Mouse (Mus musculus): ENCODE data around the gene Pef1. TPM values are rescaled to one million over a fixed set of nuclear protein-coding genes. Genes with fewer than 3 reads are reported as not detected.

Gene Pef1
- polyA plus RNA-seq, 1 experiment from 2014 or later: 68.1 TPM

DNA sequence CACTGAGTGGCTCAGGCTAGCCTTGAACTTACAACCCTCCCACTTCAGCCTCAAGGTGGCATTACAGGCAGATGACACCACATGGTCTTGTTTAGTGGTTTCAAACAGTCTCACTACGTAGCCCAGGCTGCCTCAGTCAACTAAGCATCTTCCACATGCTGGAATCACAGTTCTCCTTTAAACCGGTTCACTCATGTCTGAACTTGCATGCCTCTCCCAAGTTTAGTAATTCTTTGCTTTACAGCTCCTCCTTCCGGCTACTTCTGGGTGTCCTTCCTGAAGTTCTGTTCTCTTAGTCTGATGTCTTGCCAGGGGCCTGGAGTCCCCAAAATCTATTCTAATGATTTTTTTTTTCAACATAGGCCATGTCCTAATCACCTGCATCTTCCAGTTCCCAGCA is 51.9 kb downstream of the Pef1 start:
- Histone ChIP-seq H3K9me3 (no peaks in the 10 kb centered on the region), H3K27me3 (peaks cover 4% of the 10 kb centered on the region), H3K4me3 (no peak overlapping the region), H3K27ac (replicated peaks) (no peak overlapping the region), H3K4me1 (no peaks in the 10 kb centered on the region), H3K9ac (replicated peaks) (no peak overlapping the region), H3K36me3 (no peaks in the 10 kb centered on the region), H3K4me2 (replicated peaks) (no peak overlapping the region)
- no peak for ATAC-seq (replicated peaks)
- 82% methylated on average over 3 of the region's 3 CpGs for whole genome bisulfite sequencing

DNA sequence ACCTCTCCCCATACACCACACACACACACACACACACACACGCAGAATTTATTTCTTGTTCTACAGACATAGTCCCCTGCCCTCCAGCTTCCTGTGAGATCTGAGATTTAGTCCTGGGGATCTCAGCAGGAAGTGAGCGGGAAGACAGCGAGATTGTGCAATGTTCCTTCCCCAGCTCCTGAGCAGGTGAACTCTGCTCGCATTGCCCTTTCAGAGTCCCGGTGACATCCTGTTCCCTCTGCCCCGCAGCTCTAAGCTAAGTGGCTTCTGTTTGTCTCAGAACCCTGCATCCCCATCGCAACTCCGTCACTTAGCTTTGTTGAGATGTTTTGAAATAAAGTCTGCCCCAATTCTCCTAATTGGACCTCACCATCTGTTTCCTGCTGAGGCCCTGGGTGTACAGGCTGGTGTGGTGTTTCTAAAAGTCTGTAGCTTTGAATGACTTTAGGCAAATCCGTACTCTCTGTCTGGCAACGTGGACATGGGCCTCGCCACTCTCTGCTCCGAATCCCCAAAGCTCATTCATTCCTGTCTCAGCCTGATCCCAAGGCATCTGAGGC is 54.5 kb downstream of the Pef1 start:
- Histone ChIP-seq H3K9ac (replicated peaks) (no peak overlapping the region), H3K4me2 (replicated peaks) (no peak overlapping the region), H3K9me3 (no peaks in the 10 kb centered on the region), H3K4me1 (no peaks in the 10 kb centered on the region), H3K27ac (replicated peaks) (no peak overlapping the region), H3K4me3 (no peak overlapping the region), H3K27me3 (peaks cover 4% of the 10 kb centered on the region), H3K36me3 (no peaks in the 10 kb centered on the region)
- 75% methylated on average over 12 of the region's 12 CpGs for WGBS
- no peak for ATAC-seq (replicated peaks)

DNA sequence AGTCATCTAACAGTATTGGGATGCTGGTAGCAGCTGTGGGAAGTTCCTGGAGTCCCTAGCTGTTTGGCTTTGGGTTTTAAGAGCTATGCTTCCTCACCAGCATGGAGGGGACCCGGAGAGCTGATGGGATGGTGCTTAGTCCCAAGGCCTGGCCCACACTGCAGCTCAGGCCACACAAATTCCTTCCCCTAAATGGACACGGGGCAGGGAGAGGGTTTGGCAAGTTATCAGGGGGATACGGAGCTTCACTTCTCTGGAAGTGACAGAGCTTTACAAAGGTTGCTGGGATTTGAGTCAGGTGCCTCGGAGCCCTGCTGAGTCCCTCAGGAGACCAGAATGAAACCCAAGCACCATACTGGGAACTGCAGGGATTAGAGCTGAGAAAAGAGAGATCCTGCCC is 59.0 kb downstream of the Pef1 start:
- peaks cover 23% of the 10 kb centered on the region for H3K27me3 ChIP-seq
- no peak for ATAC-seq (replicated peaks)
- H3K4me3 ChIP-seq: no peak overlapping the region
- H3K27ac ChIP-seq (replicated peaks): no peak overlapping the region
- WGBS: 10% methylated on average over 4 of the region's 4 CpGs
- H3K4me1 ChIP-seq: peaks cover 5% of the 10 kb centered on the region
- H3K9me3 ChIP-seq: no peaks in the 10 kb centered on the region
- no peak overlapping the region for H3K4me2 ChIP-seq (replicated peaks)
- no peak overlapping the region for H3K9ac ChIP-seq (replicated peaks)
- H3K36me3 ChIP-seq: no peaks in the 10 kb centered on the region

DNA sequence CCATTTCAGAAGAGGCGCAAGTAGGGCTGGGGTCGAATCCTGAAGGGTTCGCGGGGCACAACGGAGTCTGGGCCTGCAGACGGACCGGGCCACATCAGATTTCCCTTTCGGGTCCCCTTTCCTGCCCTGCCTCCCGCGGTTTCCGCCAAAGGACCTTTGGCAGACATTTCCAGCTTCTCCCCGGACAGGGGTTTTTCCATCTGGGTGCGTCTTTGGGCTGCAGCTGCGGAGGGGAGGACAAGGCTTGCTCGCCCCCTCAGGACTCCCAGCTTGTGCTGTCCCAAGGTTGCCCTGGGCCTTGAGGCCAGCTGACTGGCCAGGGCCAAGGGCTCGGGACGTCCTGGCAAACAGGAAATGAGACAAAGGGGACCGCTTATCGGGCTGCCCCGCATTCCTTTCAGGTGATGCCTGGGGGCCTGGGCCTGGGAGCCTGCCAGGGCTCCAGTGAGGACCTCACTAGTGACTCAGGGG is 61.1 kb downstream of the Pef1 start:
- Histone ChIP-seq H3K9me3 (no peaks in the 10 kb centered on the region), H3K36me3 (no peaks in the 10 kb centered on the region), H3K4me2 (replicated peaks) (peak overlapping the region; percentile 9; the same call in 1 of the 2 replicates), H3K4me1 (peaks cover 13% of the 10 kb centered on the region), H3K27me3 (peaks cover 23% of the 10 kb centered on the region), H3K4me3 (no peak overlapping the region), H3K9ac (replicated peaks) (no peak overlapping the region), H3K27ac (replicated peaks) (no peak overlapping the region)
- no peak for ATAC-seq (replicated peaks)
- WGBS: 7% methylated on average over 20 of the region's 20 CpGs

DNA sequence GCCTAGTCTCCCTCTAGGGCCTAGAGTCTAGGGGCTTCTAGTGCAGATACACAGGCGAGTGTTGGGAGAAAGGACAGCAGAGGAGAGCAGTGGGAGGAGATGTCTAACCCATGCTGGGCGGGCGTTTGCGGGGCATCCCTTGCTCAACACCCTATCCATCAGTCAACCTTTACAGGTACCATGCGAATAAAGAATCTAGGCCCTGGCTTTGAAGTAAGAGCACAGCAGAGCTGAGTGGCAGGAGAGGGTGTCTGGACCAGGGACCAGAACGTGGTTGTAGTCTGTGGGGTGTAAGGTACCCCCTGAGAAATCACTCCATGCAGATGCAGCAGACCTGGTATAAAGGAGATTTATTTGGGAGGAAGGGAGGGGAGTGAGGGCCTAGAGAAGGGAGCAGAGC is 61.8 kb downstream of the Pef1 start:
- Histone ChIP-seq H3K27ac (replicated peaks) (no peak overlapping the region), H3K27me3 (peaks cover 23% of the 10 kb centered on the region), H3K4me1 (peaks cover 16% of the 10 kb centered on the region), H3K9ac (replicated peaks) (no peak overlapping the region), H3K4me3 (no peak overlapping the region), H3K4me2 (replicated peaks) (no peak overlapping the region), H3K36me3 (no peaks in the 10 kb centered on the region), H3K9me3 (no peaks in the 10 kb centered on the region)
- 68% methylated on average over 6 of the region's 6 CpGs for WGBS
- ATAC-seq (replicated peaks): no peak

DNA sequence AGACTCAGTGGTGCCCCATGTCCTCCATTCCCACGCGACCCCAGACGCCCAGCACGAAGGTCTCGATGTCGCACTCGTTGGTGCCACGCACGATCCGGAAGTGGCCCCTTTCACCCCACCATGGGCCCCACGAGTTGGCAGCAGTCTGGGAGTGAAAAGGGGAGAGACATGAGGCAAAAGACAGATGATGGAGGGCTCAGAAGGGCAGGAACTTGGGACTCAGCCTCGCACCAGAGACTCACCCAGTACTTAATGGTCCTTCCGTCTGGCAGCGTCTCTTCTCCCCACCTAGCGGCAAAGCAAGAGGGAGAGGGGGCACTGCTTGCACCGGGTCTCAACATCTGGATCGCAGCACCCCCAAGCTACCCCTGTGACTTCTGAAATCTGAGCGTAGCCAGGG is 63.7 kb downstream of the Pef1 start:
- H3K27me3 ChIP-seq: peaks cover 23% of the 10 kb centered on the region
- WGBS: 80% methylated on average over 17 of the region's 18 CpGs

DNA sequence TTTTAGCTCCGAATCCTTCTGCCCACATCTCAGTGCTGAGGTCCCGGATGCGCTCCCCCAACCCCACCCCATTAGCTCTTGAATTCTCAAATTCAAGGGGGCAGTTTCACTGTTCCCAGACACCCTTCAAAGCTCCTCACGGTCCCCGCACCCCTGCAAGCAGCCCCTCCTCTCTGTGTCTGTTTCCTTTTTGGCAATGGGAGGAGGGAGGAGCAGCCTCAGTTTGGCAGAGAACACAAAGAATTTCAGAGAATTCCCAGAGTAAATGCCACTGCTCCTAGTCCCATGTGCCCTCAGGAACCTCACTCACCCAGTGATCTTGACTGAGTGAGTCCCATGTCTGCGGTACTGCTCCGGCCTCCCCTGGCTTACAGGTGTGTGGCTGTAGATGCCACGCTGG is 64.2 kb downstream of the Pef1 start:
- H3K27ac ChIP-seq (replicated peaks): no peak overlapping the region
- peaks cover 16% of the 10 kb centered on the region for H3K4me1 ChIP-seq
- no peaks in the 10 kb centered on the region for H3K36me3 ChIP-seq
- WGBS: 77% methylated on average over 8 of the region's 8 CpGs
- ATAC-seq (replicated peaks): no peak
- H3K4me3 ChIP-seq: no peak overlapping the region
- H3K27me3 ChIP-seq: peaks cover 23% of the 10 kb centered on the region
- H3K4me2 ChIP-seq (replicated peaks): no peak overlapping the region
- no peak overlapping the region for H3K9ac ChIP-seq (replicated peaks)
- no peaks in the 10 kb centered on the region for H3K9me3 ChIP-seq

More for the DNA sequence above, 63.7 kb downstream of the Pef1 start:
- Histone ChIP-seq H3K27ac (replicated peaks) (no peak overlapping the region), H3K4me1 (peaks cover 16% of the 10 kb centered on the region), H3K9ac (replicated peaks) (no peak overlapping the region), H3K4me2 (replicated peaks) (no peak overlapping the region), H3K4me3 (no peak overlapping the region), H3K9me3 (no peaks in the 10 kb centered on the region), H3K36me3 (no peaks in the 10 kb centered on the region)
- ATAC-seq (replicated peaks): no peak

DNA sequence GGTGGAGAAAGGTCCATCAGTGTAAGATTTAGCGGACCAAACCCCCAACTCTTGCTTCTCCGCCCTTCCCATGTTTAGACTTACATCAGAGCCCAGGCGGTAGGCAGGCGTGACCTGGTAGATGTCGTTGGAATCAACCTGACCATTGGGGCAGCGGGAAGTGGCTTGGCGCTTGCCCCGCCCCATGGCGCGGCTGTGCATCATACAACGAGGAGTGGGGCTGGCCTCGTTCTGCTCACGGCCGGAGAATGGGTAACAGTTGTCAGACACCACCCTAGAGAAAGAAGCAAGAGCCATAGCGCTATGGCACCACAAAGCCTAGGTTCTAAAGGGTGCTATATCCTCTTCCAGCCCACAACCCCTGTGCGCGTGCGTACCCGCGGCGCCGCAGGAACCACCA is 65.0 kb downstream of the Pef1 start:
- no peak overlapping the region for H3K9ac ChIP-seq (replicated peaks)

DNA sequence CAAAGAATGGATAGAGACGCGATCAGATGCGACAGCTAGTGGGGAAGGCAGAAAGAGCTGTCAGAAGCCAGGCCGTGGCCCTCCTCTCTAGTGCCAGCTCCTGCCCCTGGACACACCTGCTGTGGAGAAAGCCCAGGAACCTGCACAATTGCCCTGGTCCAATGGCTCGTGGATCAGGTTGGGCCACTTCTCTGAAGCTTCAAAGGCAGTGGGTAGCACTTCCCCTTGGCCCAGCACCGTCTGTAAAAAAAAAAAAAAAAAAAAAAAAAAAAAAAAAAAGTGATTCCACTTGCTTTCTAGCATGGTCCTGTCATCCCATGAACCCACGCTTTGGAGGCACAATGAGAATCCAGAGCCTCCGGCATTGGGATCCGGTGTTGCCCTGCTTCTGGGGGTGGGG is 65.5 kb downstream of the Pef1 start:
- no peak overlapping the region for H3K4me3 ChIP-seq
- H3K9ac ChIP-seq (replicated peaks): no peak overlapping the region
- H3K4me2 ChIP-seq (replicated peaks): peak overlapping the region; percentile 20
- no peak overlapping the region for H3K27ac ChIP-seq (replicated peaks)
- H3K9me3 ChIP-seq: no peaks in the 10 kb centered on the region
- ATAC-seq (replicated peaks): no peak
- H3K27me3 ChIP-seq: peaks cover 16% of the 10 kb centered on the region; the same call in 1 of the 2 replicates
- peaks cover 16% of the 10 kb centered on the region for H3K4me1 ChIP-seq
- 50% methylated on average over 9 of the region's 9 CpGs for WGBS
- H3K36me3 ChIP-seq: no peaks in the 10 kb centered on the region

More for the DNA sequence above, 65.0 kb downstream of the Pef1 start:
- Histone ChIP-seq H3K36me3 (no peaks in the 10 kb centered on the region), H3K27me3 (peaks cover 20% of the 10 kb centered on the region), H3K27ac (replicated peaks) (no peak overlapping the region), H3K9me3 (no peaks in the 10 kb centered on the region), H3K4me2 (replicated peaks) (peak overlapping the region; percentile 20), H3K4me3 (0 out of 2 replicates have a peak overlapping the region, but pooled peaks have one; percentile 15), H3K4me1 (peaks cover 16% of the 10 kb centered on the region)
- no peak for ATAC-seq (replicated peaks)
- WGBS: 61% methylated on average over 22 of the region's 22 CpGs

DNA sequence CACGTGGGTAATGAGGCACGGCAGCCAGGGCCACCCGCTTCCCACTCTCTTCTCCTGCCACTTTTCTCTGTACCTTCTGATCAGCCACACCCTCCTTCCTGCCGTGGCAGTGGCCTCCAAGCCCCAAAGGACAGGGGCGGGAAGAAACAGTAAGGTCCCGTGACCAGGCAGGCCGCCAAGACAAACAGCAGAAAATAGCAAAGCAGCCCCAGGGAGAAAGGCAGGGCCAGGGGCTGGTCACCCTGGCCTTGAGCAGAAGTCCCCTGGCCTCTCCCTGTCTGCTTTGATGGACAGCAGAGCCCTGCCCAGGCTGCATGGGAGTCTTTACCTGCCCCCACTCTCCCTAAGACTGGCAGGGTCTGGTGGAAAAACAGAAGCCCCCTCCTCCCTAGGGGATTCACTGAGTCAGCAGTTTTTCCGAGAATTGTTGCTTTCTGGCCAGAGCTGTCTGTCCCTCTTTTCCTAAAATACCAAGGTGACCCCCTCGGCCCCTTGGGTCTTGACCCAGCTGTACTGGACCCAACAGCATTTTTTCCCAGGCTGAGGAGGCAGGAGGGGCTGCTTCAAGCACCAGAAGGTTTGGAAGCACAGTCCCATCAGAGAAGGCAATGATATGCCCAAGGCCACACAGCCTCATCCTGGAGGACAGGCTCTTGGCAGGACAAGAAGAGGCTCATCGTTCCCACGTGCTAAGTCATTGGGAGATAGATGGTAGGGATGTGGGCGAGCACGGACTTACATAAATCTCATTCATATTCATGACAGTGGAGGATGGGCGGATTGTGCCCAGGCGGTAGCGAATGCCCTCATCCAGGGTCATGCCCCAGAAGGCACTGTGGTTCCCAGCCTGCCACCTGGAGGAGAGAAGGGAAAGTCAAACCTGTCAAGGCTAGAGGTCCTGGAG is 66.2 kb downstream of the Pef1 start:
- WGBS: 39% methylated on average over 16 of the region's 16 CpGs
- H3K4me2 ChIP-seq (replicated peaks): 0 out of 2 replicates have a peak overlapping the region, but pooled peaks have one; percentile 9
- H3K9ac ChIP-seq (replicated peaks): no peak overlapping the region

DNA sequence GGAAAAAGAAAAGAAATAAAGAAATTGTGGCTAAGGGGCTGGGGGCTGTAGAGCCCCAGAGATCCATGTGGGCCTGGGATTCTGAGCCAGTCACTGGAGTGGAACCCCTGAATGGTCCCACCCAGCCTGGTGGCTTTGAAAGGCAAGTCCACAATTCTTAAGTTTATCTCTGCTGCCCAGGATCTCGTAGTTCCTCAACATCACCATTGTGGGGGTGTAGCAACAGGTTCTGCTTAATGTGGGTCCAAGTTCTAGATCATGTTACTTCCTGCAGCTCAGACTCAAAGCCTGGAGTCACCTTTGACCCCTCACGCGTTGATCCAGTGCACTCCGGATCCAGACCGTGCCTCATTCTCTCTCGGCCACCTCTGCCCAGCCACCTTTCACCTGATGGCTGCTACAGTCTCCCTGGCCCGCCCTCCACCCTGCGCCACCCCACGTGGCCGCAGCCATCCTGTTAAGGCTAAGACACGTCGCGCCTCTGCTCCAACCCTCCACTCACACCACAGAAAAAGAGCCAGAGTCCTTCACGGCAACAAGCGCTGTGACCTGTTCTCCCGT is 67.1 kb downstream of the Pef1 start:
- H3K36me3 ChIP-seq: no peaks in the 10 kb centered on the region
- H3K27me3 ChIP-seq: peaks cover 11% of the 10 kb centered on the region
- no peaks in the 10 kb centered on the region for H3K9me3 ChIP-seq
- no peak for ATAC-seq (replicated peaks)
- H3K9ac ChIP-seq (replicated peaks): no peak overlapping the region
- no peak overlapping the region for H3K4me2 ChIP-seq (replicated peaks)
- H3K4me3 ChIP-seq: no peak overlapping the region
- H3K27ac ChIP-seq (replicated peaks): no peak overlapping the region
- 91% methylated on average over 16 of the region's 16 CpGs for WGBS
- H3K4me1 ChIP-seq: peaks cover 13% of the 10 kb centered on the region

More for the DNA sequence above, 66.2 kb downstream of the Pef1 start:
- Histone ChIP-seq H3K36me3 (no peaks in the 10 kb centered on the region), H3K27ac (replicated peaks) (no peak overlapping the region), H3K27me3 (peaks cover 10% of the 10 kb centered on the region; the same call in 1 of the 2 replicates), H3K9me3 (no peaks in the 10 kb centered on the region), H3K4me3 (no peak overlapping the region), H3K4me1 (peaks cover 12% of the 10 kb centered on the region)
- ATAC-seq (replicated peaks): no peak

DNA sequence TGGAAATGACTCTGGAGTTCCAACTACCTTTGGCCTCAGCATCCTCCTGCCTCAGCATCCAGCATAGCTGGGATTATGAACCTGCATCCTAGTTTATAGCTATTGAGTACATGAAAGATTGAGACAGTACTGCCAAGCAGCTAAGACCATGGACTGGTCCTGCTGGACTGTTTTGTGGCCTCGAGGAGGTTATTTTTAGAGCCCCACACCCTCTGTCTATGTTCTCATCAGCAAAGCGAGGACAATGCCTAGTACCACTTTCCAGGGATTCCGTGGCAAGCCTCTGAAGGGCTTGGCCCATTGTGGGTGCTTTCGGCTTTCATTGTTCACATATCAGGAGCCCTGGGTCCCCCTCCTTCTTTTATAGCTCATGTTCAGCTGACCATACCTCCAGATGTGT is 68.0 kb downstream of the Pef1 start:
- H3K27me3 ChIP-seq: peaks cover 15% of the 10 kb centered on the region
- H3K9me3 ChIP-seq: no peaks in the 10 kb centered on the region

More for the DNA sequence above, 68.0 kb downstream of the Pef1 start:
- no peak for ATAC-seq (replicated peaks)
- Histone ChIP-seq H3K4me1 (peaks cover 21% of the 10 kb centered on the region), H3K4me3 (no peak overlapping the region), H3K36me3 (no peaks in the 10 kb centered on the region), H3K4me2 (replicated peaks) (no peak overlapping the region), H3K9ac (replicated peaks) (no peak overlapping the region), H3K27ac (replicated peaks) (no peak overlapping the region)
- 84% methylated on average over 4 of the region's 4 CpGs for WGBS
